Mouse (Mus musculus): ENCODE data around the gene Kcnc3.

Kcnc3 gene

GRCm38 (mm10) chr7:44596996-44597538 is 6.6 kb downstream of the Kcnc3 start:
- DNase-seq (ENCODE audit: low read depth, low spot score) = no peak

GRCm38 (mm10) chr7:44597666-44598065 is 7.2 kb downstream of the Kcnc3 start:
- no peak for DNase-seq (ENCODE audit: low read depth, low spot score)

DNA sequence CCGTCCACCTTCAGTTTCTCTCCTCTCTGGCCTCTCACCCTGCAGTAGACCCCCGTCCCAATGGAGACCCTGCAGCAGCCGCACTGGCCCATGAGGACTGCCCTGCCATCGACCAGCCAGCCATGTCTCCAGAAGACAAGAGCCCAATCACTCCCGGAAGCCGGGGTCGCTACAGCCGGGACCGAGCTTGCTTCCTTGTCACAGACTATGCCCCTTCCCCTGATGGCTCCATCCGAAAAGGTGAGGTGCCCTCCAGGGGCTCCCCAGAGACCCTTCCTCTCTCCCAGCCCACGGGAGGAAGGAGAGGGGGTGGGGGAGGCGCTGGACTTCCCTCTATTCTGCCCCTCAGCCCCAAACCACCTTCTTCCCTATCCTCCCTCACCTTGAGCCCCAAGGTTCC is 7.9 kb downstream of the Kcnc3 start:
- DNase-seq (ENCODE audit: low read depth, low spot score) = no peak

GRCm38 (mm10) chr7:44600691-44601262 is 10.3 kb downstream of the Kcnc3 start:
- no peak for DNase-seq (ENCODE audit: low read depth, low spot score)

DNA sequence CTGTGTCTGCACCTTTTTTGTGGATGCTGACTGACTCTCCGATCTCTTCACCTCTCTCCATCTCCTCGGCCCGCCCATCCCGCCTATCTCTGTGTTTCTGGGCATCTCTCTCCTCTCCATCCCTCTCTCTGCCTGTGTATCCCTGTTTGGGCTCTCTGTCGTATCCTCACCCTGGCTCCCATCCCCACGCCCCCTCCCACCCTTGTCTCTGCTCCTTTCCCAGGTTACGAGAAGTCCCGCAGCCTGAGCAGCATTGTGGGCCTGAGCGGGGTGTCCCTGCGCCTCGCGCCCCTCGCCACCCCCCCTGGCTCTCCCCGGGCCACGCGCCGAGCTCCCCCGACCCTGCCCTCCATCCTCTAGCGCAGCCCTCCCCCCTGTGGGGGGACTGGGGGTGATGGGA is 11.2 kb downstream of the Kcnc3 start:
- DNase-seq (ENCODE audit: low read depth, low spot score) = no peak

GRCm38 (mm10) chr7:44602443-44602842 is 12.0 kb downstream of the Kcnc3 start:
- DNase-seq (ENCODE audit: low read depth, low spot score) = no peak

DNA sequence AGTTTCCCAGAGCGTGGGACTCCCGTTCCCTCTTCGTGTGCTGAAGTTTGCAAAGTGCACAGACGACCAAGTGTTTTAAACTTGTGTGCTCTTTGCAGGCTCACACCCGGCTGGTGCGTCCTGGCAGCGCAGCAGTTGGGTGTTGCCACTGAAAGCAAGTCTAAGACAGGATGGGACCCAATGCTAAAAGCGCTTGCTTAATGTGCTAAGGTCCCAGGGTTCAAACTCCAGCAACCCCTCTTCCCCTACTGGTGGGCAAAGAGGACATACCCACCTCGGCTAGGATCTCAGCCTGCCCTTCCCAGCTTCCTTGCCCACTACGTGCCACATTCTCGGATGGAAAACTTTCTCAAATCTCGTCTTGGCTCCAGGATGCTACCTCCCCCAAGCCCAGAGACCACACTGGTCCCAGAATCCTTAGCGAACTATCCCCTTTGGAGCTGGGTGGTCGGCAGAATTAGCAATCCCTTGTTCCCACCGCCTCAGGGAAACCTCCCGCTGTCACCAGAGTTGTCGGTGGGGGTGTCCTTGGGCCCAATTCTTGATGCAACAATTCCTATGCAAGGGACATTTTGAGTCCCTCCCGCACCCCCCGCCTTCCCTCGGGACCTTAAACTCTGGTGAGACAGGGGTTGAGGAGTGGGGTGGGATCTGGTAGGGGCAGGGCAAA is 12.9 kb downstream of the Kcnc3 start:
- no peak for DNase-seq (ENCODE audit: low read depth, low spot score)

GRCm38 (mm10) chr7:44604139-44604606 is 13.7 kb downstream of the Kcnc3 start:
- DNase-seq (ENCODE audit: low read depth, low spot score) = no peak

- DNase-seq (ENCODE audit: low read depth, low spot score) = no peak
These were observed 14.2 kb downstream of the Kcnc3 start for GRCm38 (mm10) chr7:44604619-44605018.

GRCm38 (mm10) chr7:44605436-44605835 is 15.0 kb downstream of the Kcnc3 start:
- no peak for DNase-seq (ENCODE audit: low read depth, low spot score)

DNA sequence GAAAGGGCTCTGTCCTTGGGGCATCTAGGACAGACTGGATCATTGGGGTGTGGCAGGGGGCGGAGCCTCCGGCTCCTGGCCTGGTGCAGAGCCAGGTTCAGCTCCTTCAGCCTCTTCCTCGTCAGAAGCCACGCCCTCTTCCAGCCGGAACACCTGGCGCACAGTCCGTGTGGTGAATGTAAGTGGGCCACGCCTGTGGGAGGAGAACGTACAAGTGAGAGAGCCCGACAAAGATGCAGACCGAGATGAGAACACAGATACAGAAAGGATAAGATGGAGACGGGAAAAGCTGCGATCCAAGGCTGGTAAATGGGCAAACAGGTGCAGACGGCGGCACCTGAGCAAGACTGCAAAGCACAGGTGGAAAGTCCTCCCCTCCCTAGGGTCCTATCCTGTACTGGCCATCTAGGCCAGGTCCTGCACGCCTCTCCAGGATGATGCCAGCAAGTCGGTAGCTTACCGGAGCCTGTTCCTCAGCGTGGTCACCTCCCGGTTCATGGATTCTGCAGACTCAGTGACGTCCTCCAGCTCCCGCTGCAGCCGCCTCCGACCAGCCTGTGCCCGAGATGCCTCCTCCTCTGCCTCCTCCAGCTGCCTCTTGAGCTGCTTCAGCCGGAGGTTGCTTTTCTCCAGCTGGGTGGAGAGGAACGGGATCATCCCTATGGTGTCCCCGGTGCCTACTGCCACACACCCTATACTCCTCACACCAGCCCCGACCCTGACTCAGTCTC is 15.9 kb downstream of the Kcnc3 start:
- DNase-seq (ENCODE audit: low read depth, low spot score) = no peak

- no peak for DNase-seq (ENCODE audit: low read depth, low spot score)
These were observed 21.7 kb downstream of the Kcnc3 start for GRCm38 (mm10) chr7:44612192-44612591.

DNA sequence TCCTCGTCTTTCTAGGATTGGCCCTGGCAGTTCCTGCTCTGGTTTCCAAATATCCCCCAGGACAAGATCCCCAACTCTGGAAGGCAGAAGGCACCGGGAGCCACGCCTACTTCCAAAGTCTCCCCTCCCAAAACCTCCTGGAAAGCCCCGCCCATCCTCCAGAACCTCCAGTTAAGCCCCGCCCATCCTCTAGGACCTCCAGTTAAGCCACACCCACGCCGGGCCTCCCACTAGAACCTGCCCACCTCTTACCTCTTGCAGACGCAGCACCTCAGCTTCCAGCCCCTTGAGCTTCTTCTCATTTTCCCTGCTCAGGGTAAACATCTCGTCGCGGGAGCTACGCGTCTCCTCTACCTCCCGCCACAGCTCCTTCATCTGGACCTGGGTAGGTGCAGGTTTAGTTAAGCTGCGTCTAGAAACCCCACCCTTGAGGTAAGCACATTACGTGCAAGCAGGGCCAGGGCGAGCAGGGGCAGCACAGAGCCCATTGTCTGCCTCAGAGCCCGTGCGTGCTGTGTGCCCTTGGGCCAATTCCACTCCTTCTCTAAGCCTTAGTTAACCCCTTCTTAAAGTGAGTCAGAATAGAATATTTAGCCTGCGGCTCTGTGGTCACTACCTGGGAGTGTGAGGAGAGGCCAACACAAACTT is 23.7 kb downstream of the Kcnc3 start:
- DNase-seq (ENCODE audit: low read depth, low spot score) = no peak

- no peak for DNase-seq (ENCODE audit: low read depth, low spot score)
These were observed 24.8 kb downstream of the Kcnc3 start for GRCm38 (mm10) chr7:44615309-44615708.

GRCm38 (mm10) chr7:44615987-44616386 is 25.5 kb downstream of the Kcnc3 start:
- no peak for DNase-seq (ENCODE audit: low read depth, low spot score)

GRCm38 (mm10) chr7:44617059-44617458 is 26.6 kb downstream of the Kcnc3 start:
- no peak for DNase-seq (ENCODE audit: low read depth, low spot score)

- DNase-seq (ENCODE audit: low read depth, low spot score) = no peak
These were observed 33.5 kb downstream of the Kcnc3 start for GRCm38 (mm10) chr7:44623714-44624542.

DNA sequence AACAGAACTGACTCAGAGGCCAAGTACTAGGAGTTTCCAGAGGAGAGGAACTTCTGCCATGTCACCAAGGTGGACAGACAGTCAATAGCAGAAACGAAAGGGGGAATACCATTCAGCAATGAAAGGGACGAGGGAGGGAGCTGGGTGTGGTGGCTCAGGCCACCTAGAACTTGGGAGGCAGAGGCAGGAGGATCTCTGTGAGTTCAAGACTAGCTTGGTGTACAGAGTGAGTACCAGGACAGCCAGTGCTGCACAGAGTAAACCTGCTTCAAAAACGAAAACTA is 34.0 kb downstream of the Kcnc3 start:
- no peak for DNase-seq (ENCODE audit: low read depth, low spot score)

GRCm38 (mm10) chr7:44624828-44625227 is 34.4 kb downstream of the Kcnc3 start:
- no peak for DNase-seq (ENCODE audit: low read depth, low spot score)

DNA sequence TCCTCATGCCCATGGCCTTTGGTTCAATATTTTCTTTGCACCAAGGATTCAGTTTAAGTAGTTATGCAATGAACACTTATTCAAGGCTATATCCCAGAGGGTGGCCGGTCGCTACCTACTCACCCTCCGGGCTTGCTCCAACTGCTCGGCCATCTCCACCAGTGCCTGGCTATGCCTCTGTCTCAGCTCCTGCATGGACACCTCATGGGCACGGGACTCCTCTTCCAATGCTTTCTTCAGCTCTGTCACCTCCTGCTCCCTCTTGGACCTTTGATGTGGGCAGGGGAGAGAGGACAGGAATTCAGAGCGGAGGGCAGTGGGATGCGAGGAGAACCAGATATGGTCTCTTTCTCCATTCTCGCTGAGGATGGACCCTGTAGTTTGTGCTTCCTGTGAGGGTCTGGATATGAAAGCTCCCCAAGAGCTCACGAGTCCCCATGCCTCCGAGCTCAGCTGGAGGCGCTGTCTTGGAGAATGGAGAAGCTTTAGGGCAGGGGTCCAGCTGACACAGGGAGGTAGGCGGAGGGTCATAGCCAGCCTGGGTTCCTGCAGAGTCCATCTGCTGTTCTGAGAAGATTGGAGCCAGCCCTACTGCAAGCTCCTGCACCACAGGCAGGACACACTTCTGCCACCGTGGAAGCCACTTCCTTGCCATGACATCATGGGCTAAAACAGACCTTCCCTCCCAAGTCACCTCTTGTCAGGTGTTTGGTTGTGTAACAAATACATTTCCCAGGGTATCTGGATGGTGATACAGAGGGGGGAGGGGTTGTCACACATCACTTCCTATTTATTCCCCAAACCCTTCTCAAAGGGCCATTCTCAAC is 35.0 kb downstream of the Kcnc3 start:
- no peak for DNase-seq (ENCODE audit: low read depth, low spot score)

DNA sequence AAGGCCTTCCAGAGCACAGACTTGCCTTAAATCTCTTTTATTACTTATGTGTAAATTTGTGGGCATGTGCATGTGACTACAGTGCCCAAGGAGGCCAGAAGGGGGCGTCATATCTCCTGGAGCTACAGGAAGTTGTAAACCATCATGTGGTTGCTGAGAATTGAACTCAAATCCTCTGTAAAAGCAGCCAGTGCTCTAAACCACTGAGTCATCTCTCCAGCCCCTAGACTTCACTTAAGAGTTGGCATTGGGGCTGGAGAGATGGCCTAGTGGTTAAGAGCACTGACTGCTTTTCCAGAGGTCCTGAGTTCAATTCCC is 35.6 kb downstream of the Kcnc3 start:
- no peak for DNase-seq (ENCODE audit: low read depth, low spot score)
